10 mouse cellular contexts compared by ENCODE assay signal in genomic region chr6:90450697-90451096, GRCm38 (mm10). TPM values are rescaled to one million over a fixed set of nuclear protein-coding genes. Genes with fewer than 3 reads are reported as not detected.
DNase-seq lines count a peak whose midpoint lies in the region; ATAC-seq and TF ChIP-seq lines count a peak whose summit lies in the region.
"Had no signal": no experiment of that assay in that cellular context is flagged by ENCODE, and none has a peak within 500 bp of the region (broad histone marks: within the 10 kb centered on the region; RNA-seq: fewer than 3 reads in every experiment).

No protein-coding gene starts in this region.

- no peaks in the 10 kb centered on the region for H3K9me3 ChIP-seq in forebrain, embryonic 15.5 days
- no peaks in the 10 kb centered on the region for H3K9me3 ChIP-seq in forebrain, embryonic 10.5 days
- H3K9me3 ChIP-seq in intestine, postnatal 0 days (ENCODE audit: control insufficient read depth) = no peaks in the 10 kb centered on the region
- H3K9me3 ChIP-seq: heart, embryonic 13.5 days had no signal

- WGBS in forebrain, embryonic 15.5 days = 65% methylated on average over 5 of the region's 5 CpGs
- 78% methylated on average over 5 of the region's 5 CpGs for WGBS in forebrain, embryonic 10.5 days
- WGBS in intestine, postnatal 0 days = 65% methylated on average over 5 of the region's 5 CpGs

- H3K4me2 ChIP-seq in forebrain, embryonic 15.5 days (replicated peaks) = no peak overlapping the region
- H3K4me2 ChIP-seq in intestine, postnatal 0 days (replicated peaks; ENCODE audit: low read depth) = no peak overlapping the region
- H3K4me2 ChIP-seq: heart, embryonic 13.5 days had no signal

- peak; percentile 40; the same call in 1 of the 2 replicates for ATAC-seq in forebrain, embryonic 15.5 days (replicated peaks)
- ATAC-seq in intestine, postnatal 0 days = 0 out of 2 replicates have a peak, but pooled peaks have one; percentile 29

- H3K4me3 ChIP-seq in forebrain, embryonic 15.5 days = no peak overlapping the region
- no peak overlapping the region for H3K4me3 ChIP-seq in forebrain, embryonic 10.5 days
- H3K4me3 ChIP-seq in intestine, postnatal 0 days (ENCODE audit: low read depth, low read length) = no peak overlapping the region
- H3K4me3 ChIP-seq: heart, embryonic 13.5 days had no signal

- H3K27ac ChIP-seq in forebrain, embryonic 15.5 days (replicated peaks) = no peak overlapping the region
- H3K27ac ChIP-seq in forebrain, embryonic 10.5 days = no peak overlapping the region
- H3K27ac ChIP-seq in intestine, postnatal 0 days (ENCODE audit: low read depth, low read length) = no peak overlapping the region
- H3K27ac ChIP-seq: heart, embryonic 13.5 days had no signal

- no peak for DNase-seq in forebrain, embryonic 10.5 days (ENCODE audit: extremely low spot score, low spot score)
- peak; percentile 27 for DNase-seq in right cerebral cortex, adult 18-20 months
- DNase-seq in right cerebral cortex, adult 2 months (ENCODE audit: low spot score in 2 of 2) = no peak
- DNase-seq in lung, postnatal 4 days = peak; percentile 45 to 70
- DNase-seq in retina, postnatal 1 day = no peak
- DNase-seq in thymus, postnatal 25 days = no peak

- no peaks in the 10 kb centered on the region for H3K27me3 ChIP-seq in forebrain, embryonic 15.5 days
- no peaks in the 10 kb centered on the region; the same call in 1 of the 2 replicates for H3K27me3 ChIP-seq in forebrain, embryonic 10.5 days (ENCODE audit: poor library complexity, severe bottlenecking)
- H3K27me3 ChIP-seq in intestine, postnatal 0 days (replicated peaks; ENCODE audit: control insufficient read depth, insufficient read depth, low read length) = no peaks in the 10 kb centered on the region; the same call in 1 of the 2 replicates

- H3K36me3 ChIP-seq in forebrain, embryonic 15.5 days = no peaks in the 10 kb centered on the region
- H3K36me3 ChIP-seq in forebrain, embryonic 10.5 days (replicated peaks) = no peaks in the 10 kb centered on the region
- no peaks in the 10 kb centered on the region for H3K36me3 ChIP-seq in intestine, postnatal 0 days (ENCODE audit: control insufficient read depth, insufficient read depth)
- H3K36me3 ChIP-seq: heart, embryonic 13.5 days had no signal

- TF ChIP-seq CTCF in intestine, postnatal 0 days (IDR thresholded peaks at IDR 0.05; ENCODE audit: low read depth) = no peak

- no peak overlapping the region for H3K9ac ChIP-seq in forebrain, embryonic 15.5 days (replicated peaks)
- no peak overlapping the region for H3K9ac ChIP-seq in intestine, postnatal 0 days (ENCODE audit: low read depth, low read length)
- H3K9ac ChIP-seq: heart, embryonic 13.5 days had no signal

- H3K4me1 ChIP-seq in forebrain, embryonic 15.5 days = peaks cover 10% of the 10 kb centered on the region; the same call in 1 of the 2 replicates
- H3K4me1 ChIP-seq in forebrain, embryonic 10.5 days = peaks cover 9% of the 10 kb centered on the region
- H3K4me1 ChIP-seq in intestine, postnatal 0 days (replicated peaks; ENCODE audit: control insufficient read depth, insufficient read depth, low read length) = 0 out of 2 replicates have a peak, but pooled peaks cover 4% of the 10 kb centered on the region

RNA-seq across cellular contexts. Expression of gene Klf15, which starts 11.7 kb away (rescaled TPM):
- 12.9 and 13.1 TPM in 2 replicates for polyA plus RNA-seq in forebrain, embryonic 15.5 days (2015; fragmentation: Nextera tagmentation; extraction: Ambion mirVana)
- polyA plus RNA-seq in forebrain, embryonic 10.5 days (2016; fragmentation: Nextera tagmentation; extraction: Ambion mirVana) = 5.5 and 5.6 TPM in 2 replicates
- polyA plus RNA-seq in intestine, postnatal 0 days (2015; fragmentation: Nextera tagmentation; extraction: Ambion mirVana) = 0.51 and 0.86 TPM in 2 replicates
- polyA plus RNA-seq: C2C12 had no signal

RNA-seq across cellular contexts. Expression of gene Cfap100, which starts 22.1 kb away (rescaled TPM):
- polyA plus RNA-seq in forebrain, embryonic 15.5 days (2015; fragmentation: Nextera tagmentation; extraction: Ambion mirVana) = 3.9 and 5.3 TPM in 2 replicates
- polyA plus RNA-seq in forebrain, embryonic 10.5 days (2016; fragmentation: Nextera tagmentation; extraction: Ambion mirVana) = 0.98 and 1.2 TPM in 2 replicates
- 0.07 TPM in 1 of 2 replicates, not detected in the other for polyA plus RNA-seq in intestine, postnatal 0 days (2015; fragmentation: Nextera tagmentation; extraction: Ambion mirVana)

RNA-seq across cellular contexts. Expression of gene Aldh1l1, which starts 35.5 kb away (rescaled TPM):
- polyA plus RNA-seq in forebrain, embryonic 15.5 days (2015; fragmentation: Nextera tagmentation; extraction: Ambion mirVana) = 29.0 and 35.6 TPM in 2 replicates
- 1.7 and 2.1 TPM in 2 replicates for polyA plus RNA-seq in forebrain, embryonic 10.5 days (2016; fragmentation: Nextera tagmentation; extraction: Ambion mirVana)
- 12.1 and 15.6 TPM in 2 replicates for polyA plus RNA-seq in intestine, postnatal 0 days (2015; fragmentation: Nextera tagmentation; extraction: Ambion mirVana)

Comparison
In these comparisons a context has a peak if more than half of its experiments do, and no peak if none do; other contexts are left out.
1. DNase-seq: peak in right cerebral cortex, adult 18-20 months (single experiment) and lung, postnatal 4 days (2 of 2); none in forebrain, embryonic 10.5 days (single experiment), right cerebral cortex, adult 2 months (0 of 2), retina, postnatal 1 day (single experiment) and thymus, postnatal 25 days (single experiment).